Mouse (Mus musculus) heart, embryonic 15.5 days (tissue): Measurements from ENCODE around the gene Fmnl2. TPM values are rescaled to one million over a fixed set of nuclear protein-coding genes. Genes with fewer than 3 reads are reported as not detected.
A peak's percentile ranks its signal among the peaks of the same experiment; 100 is the strongest.

Experiments
- ATAC-seq: fragments of 200-750 bp; cut with Nextera tagmentation; replicated peaks from 2 replicates; pipeline ENCODE4 v1.8.0; 2017; ENCODE audit warnings: low read depth, moderate TSS enrichment; ENCODE audit not compliant: insufficient number of reproducible peaks, insufficient read depth, low FRiP score
- H3K27ac ChIP-seq: fragments of 300-500 bp; sonication (generic); 2 replicates; pipeline ENCODE4 v1.5.1; 2015; ENCODE audit warnings: mild to moderate bottlenecking, inconsistent platforms
- H3K27me3 ChIP-seq: fragments of 300-500 bp; sonication (generic); 2 replicates; pipeline ENCODE4 v1.6.1; 2015; ENCODE audit warnings: inconsistent platforms
- H3K36me3 ChIP-seq: fragments of 300-500 bp; sonication (generic); 2 replicates; pipeline ENCODE4 v1.6.1; 2015; ENCODE audit warnings: mild to moderate bottlenecking, inconsistent platforms
- H3K4me1 ChIP-seq: fragments of 300-500 bp; sonication (generic); replicated peaks from 2 replicates; pipeline ENCODE4 v1.6.1; 2015; ENCODE audit warnings: inconsistent platforms
- H3K4me2 ChIP-seq: fragments of 300-500 bp; sonication (generic); 2 replicates; pipeline ENCODE4 v1.6.1; 2015; ENCODE audit warnings: inconsistent platforms, mild to moderate bottlenecking, moderate library complexity
- H3K4me3 ChIP-seq: fragments of 300-500 bp; sonication (generic); 2 replicates; pipeline ENCODE4 v1.5.1; 2015; ENCODE audit warnings: mild to moderate bottlenecking, inconsistent platforms
- H3K9ac ChIP-seq: fragments of 300-500 bp; sonication (generic); 2 replicates; pipeline ENCODE4 v1.6.1; 2015; ENCODE audit warnings: mild to moderate bottlenecking, inconsistent platforms
- H3K9me3 ChIP-seq: fragments of 300-500 bp; sonication (generic); replicated peaks from 2 replicates; pipeline ENCODE4 v1.6.1; 2016; ENCODE audit warnings: inconsistent platforms
- WGBS: fragments of 180-500 bp; shearing (Covaris S2); methylation state at CpG from one replicate; pipeline ENCODE4 v1.1.7; 2015; ENCODE audit warnings: mixed read lengths; 5-methylcytosine and 5-hydroxymethylcytosine counted together
- polyA plus RNA-seq: library from polyadenylated mRNA; unstranded; fragments of >200 nt; fragmentation: Nextera tagmentation; extraction: Ambion mirVana; gene quantifications from 2 replicates; pipeline ENCODE4 v1.2.1, GENCODE M21; 2015

Gene Fmnl2
- polyA plus RNA-seq, 1 experiment from 2014 or later, result 1.0 TPM

GRCm38 (mm10) chr2:52978796-52979195 lies 121.1 kb downstream of the Fmnl2 start:
- H3K27me3 ChIP-seq, result no peaks in the 10 kb centered on the region
- H3K4me2 ChIP-seq, result no peak overlapping the region
- H3K36me3 ChIP-seq, result no peaks in the 10 kb centered on the region
- ATAC-seq, result no peak
- no peak overlapping the region for H3K4me3 ChIP-seq
- H3K4me1 ChIP-seq, result peaks cover 14% of the 10 kb centered on the region
- H3K9me3 ChIP-seq, result no peaks in the 10 kb centered on the region
- 81% methylated on average over 2 of the region's 2 CpGs for WGBS
- H3K9ac ChIP-seq, result no peak overlapping the region
- H3K27ac ChIP-seq, result no peak overlapping the region

- Histone ChIP-seq H3K4me1 (peaks cover 14% of the 10 kb centered on the region), H3K36me3 (no peaks in the 10 kb centered on the region), H3K9me3 (no peaks in the 10 kb centered on the region), H3K27ac (no peak overlapping the region), H3K9ac (no peak overlapping the region), H3K27me3 (no peaks in the 10 kb centered on the region), H3K4me3 (no peak overlapping the region), H3K4me2 (no peak overlapping the region)
- no peak for ATAC-seq
- WGBS, result 32% methylated on average over 4 of the region's 4 CpGs
Measured at GRCm38 (mm10) chr2:52979280-52979763, 121.7 kb downstream of the Fmnl2 start.

- Histone ChIP-seq H3K9me3 (no peaks in the 10 kb centered on the region), H3K27ac (no peak overlapping the region), H3K4me1 (peaks cover 20% of the 10 kb centered on the region), H3K9ac (no peak overlapping the region), H3K27me3 (no peaks in the 10 kb centered on the region), H3K4me2 (no peak overlapping the region), H3K36me3 (no peaks in the 10 kb centered on the region), H3K4me3 (no peak overlapping the region)
- no peak for ATAC-seq
- 77% methylated on average over 7 of the region's 7 CpGs for WGBS
Measured at GRCm38 (mm10) chr2:52981126-52981525, 123.5 kb downstream of the Fmnl2 start.

GRCm38 (mm10) chr2:52981595-52981994 lies 123.9 kb downstream of the Fmnl2 start:
- Histone ChIP-seq H3K9ac (no peak overlapping the region), H3K9me3 (no peaks in the 10 kb centered on the region), H3K4me3 (no peak overlapping the region), H3K4me2 (no peak overlapping the region), H3K4me1 (peaks cover 20% of the 10 kb centered on the region), H3K27ac (no peak overlapping the region), H3K36me3 (no peaks in the 10 kb centered on the region), H3K27me3 (no peaks in the 10 kb centered on the region)
- no peak for ATAC-seq
- 86% methylated on average over 8 of the region's 8 CpGs for WGBS

- no peak overlapping the region for H3K27ac ChIP-seq
- no peak overlapping the region for H3K4me2 ChIP-seq
- H3K9ac ChIP-seq, result no peak overlapping the region
- no peak for ATAC-seq
- H3K36me3 ChIP-seq, result no peaks in the 10 kb centered on the region
- H3K27me3 ChIP-seq, result no peaks in the 10 kb centered on the region
- H3K4me1 ChIP-seq, result peaks cover 20% of the 10 kb centered on the region
- H3K4me3 ChIP-seq, result no peak overlapping the region
- 79% methylated on average over 3 of the region's 3 CpGs for WGBS
- no peaks in the 10 kb centered on the region for H3K9me3 ChIP-seq
Measured at GRCm38 (mm10) chr2:52982502-52982901, 124.8 kb downstream of the Fmnl2 start.

- no peaks in the 10 kb centered on the region for H3K27me3 ChIP-seq
- ATAC-seq, result no peak
- no peak overlapping the region for H3K27ac ChIP-seq
- no peak overlapping the region for H3K4me3 ChIP-seq
- H3K9me3 ChIP-seq, result no peaks in the 10 kb centered on the region
- no peak overlapping the region for H3K4me2 ChIP-seq
- no peaks in the 10 kb centered on the region for H3K36me3 ChIP-seq
- WGBS, result 73% methylated on average over 1 of the region's 1 CpGs
- no peak overlapping the region for H3K9ac ChIP-seq
- H3K4me1 ChIP-seq, result peaks cover 18% of the 10 kb centered on the region
Measured at GRCm38 (mm10) chr2:52984556-52984955, 126.9 kb downstream of the Fmnl2 start.

GRCm38 (mm10) chr2:52985167-52985566 lies 127.5 kb downstream of the Fmnl2 start:
- H3K27ac ChIP-seq, result no peak overlapping the region; the same call in 1 of the 2 replicates

GRCm38 (mm10) chr2:52986354-52986753 lies 128.7 kb downstream of the Fmnl2 start:
- ATAC-seq, result no peak
- H3K36me3 ChIP-seq, result no peaks in the 10 kb centered on the region
- no peak overlapping the region for H3K4me2 ChIP-seq
- H3K27me3 ChIP-seq, result no peaks in the 10 kb centered on the region
- H3K4me1 ChIP-seq, result peaks cover 10% of the 10 kb centered on the region
- no peak overlapping the region for H3K4me3 ChIP-seq
- no peaks in the 10 kb centered on the region for H3K9me3 ChIP-seq
- no peak overlapping the region for H3K27ac ChIP-seq
- no peak overlapping the region for H3K9ac ChIP-seq
- 64% methylated on average over 3 of the region's 3 CpGs for WGBS

More at GRCm38 (mm10) chr2:52985167-52985566, 127.5 kb downstream of the Fmnl2 start:
- Histone ChIP-seq H3K9me3 (no peaks in the 10 kb centered on the region), H3K4me1 (peaks cover 16% of the 10 kb centered on the region), H3K27me3 (no peaks in the 10 kb centered on the region), H3K4me3 (no peak overlapping the region), H3K36me3 (no peaks in the 10 kb centered on the region), H3K4me2 (no peak overlapping the region), H3K9ac (no peak overlapping the region)
- ATAC-seq, result no peak
- WGBS, result 41% methylated on average over 4 of the region's 4 CpGs

- no peak overlapping the region for H3K9ac ChIP-seq
- no peak overlapping the region for H3K4me3 ChIP-seq
- H3K4me1 ChIP-seq, result peaks cover 14% of the 10 kb centered on the region
- H3K27ac ChIP-seq, result no peak overlapping the region
- WGBS, result 93% methylated on average over 6 of the region's 6 CpGs
- ATAC-seq, result no peak
- no peak overlapping the region for H3K4me2 ChIP-seq
- no peaks in the 10 kb centered on the region for H3K36me3 ChIP-seq
- H3K27me3 ChIP-seq, result no peaks in the 10 kb centered on the region
- H3K9me3 ChIP-seq, result no peaks in the 10 kb centered on the region
Measured at GRCm38 (mm10) chr2:52987035-52987434, 129.4 kb downstream of the Fmnl2 start.

- Histone ChIP-seq H3K4me1 (peaks cover 14% of the 10 kb centered on the region), H3K9ac (no peak overlapping the region), H3K4me2 (no peak overlapping the region), H3K27me3 (no peaks in the 10 kb centered on the region), H3K4me3 (no peak overlapping the region), H3K27ac (peak overlapping the region; percentile 37), H3K36me3 (no peaks in the 10 kb centered on the region), H3K9me3 (no peaks in the 10 kb centered on the region)
- 62% methylated on average over 11 of the region's 11 CpGs for WGBS
- ATAC-seq, result no peak
Measured at GRCm38 (mm10) chr2:52987637-52988295, 130.1 kb downstream of the Fmnl2 start.

- Histone ChIP-seq H3K4me1 (peaks cover 14% of the 10 kb centered on the region), H3K27ac (no peak overlapping the region), H3K9me3 (no peaks in the 10 kb centered on the region), H3K9ac (no peak overlapping the region), H3K27me3 (no peaks in the 10 kb centered on the region), H3K36me3 (no peaks in the 10 kb centered on the region), H3K4me3 (no peak overlapping the region), H3K4me2 (no peak overlapping the region)
- WGBS, result 47% methylated on average over 4 of the region's 4 CpGs
- no peak for ATAC-seq
Measured at GRCm38 (mm10) chr2:52989316-52989715, 131.7 kb downstream of the Fmnl2 start.
